Mouse (Mus musculus): ENCODE results near the gene Cntd1.

GRCm38 (mm10) chr11:101263989-101264280 is 14.9 kb upstream of the Cntd1 start:
- no peak for TF ChIP-seq POLR2A (IDR thresholded peaks at IDR 0.05; ENCODE audit: control insufficient read depth, extremely low read depth, insufficient read depth, low read length, poor library complexity)
- no peak for TF ChIP-seq CTCF (IDR thresholded peaks at IDR 0.05; ENCODE audit: borderline replicate concordance, control insufficient read depth, extremely low read depth, insufficient read depth, low read length, poor library complexity)
